Mouse (Mus musculus) hindbrain, embryonic 16.5 days (tissue): Measurements from ENCODE around the gene Prss8. TPM values are rescaled to one million over a fixed set of nuclear protein-coding genes. Genes with fewer than 3 reads are reported as not detected.

Experiments
- polyA plus RNA-seq: library from polyadenylated mRNA; unstranded; fragments of >200 nt; fragmentation: Nextera tagmentation; extraction: Ambion mirVana; gene quantifications from 2 replicates; pipeline ENCODE4 v1.2.1, GENCODE M21; 2015

Gene Prss8
- polyA plus RNA-seq, 1 experiment from 2014 or later, result 0.50 TPM

Other genes with a start within 250 kb of the Prss8 start
- 39.5 and 41.9 TPM in 2 replicates for gene Bcl7c, start 221.2 kb downstream of the Prss8 start, polyA plus RNA-seq
- 3.4 and 4.9 TPM in 2 replicates for gene Ctf1, start 217.4 kb downstream of the Prss8 start, polyA plus RNA-seq
- gene Ctf2, start 197.9 kb downstream of the Prss8 start, polyA plus RNA-seq, result 0.15 and 0.20 TPM in 2 replicates
- gene Fbxl19, start 185.6 kb downstream of the Prss8 start, polyA plus RNA-seq, result 6.8 TPM in 2 replicates
- 10.4 and 11.3 TPM in 2 replicates for gene Orai3, start 160.3 kb downstream of the Prss8 start, polyA plus RNA-seq
- 12.8 and 14.6 TPM in 2 replicates for gene Setd1a, start 153.4 kb downstream of the Prss8 start, polyA plus RNA-seq
- not detected in 2 replicates for gene Gm49388, start 144.5 kb downstream of the Prss8 start, polyA plus RNA-seq
- 11.9 and 12.1 TPM in 2 replicates for gene Hsd3b7, start 129.5 kb downstream of the Prss8 start, polyA plus RNA-seq
- gene Stx4a, start 105.8 kb downstream of the Prss8 start, polyA plus RNA-seq, result 21.6 and 22.0 TPM in 2 replicates
- 76.8 and 84.4 TPM in 2 replicates for gene Stx1b, start 105.6 kb downstream of the Prss8 start, polyA plus RNA-seq
- gene Zfp646, start 53.9 kb downstream of the Prss8 start, polyA plus RNA-seq, result 6.0 and 8.8 TPM in 2 replicates
- 29.5 and 35.1 TPM in 2 replicates for gene Zfp668, start 53.3 kb downstream of the Prss8 start, polyA plus RNA-seq
- 0.81 and 0.99 TPM in 2 replicates for gene Prss53, start 39.1 kb downstream of the Prss8 start, polyA plus RNA-seq
- gene Gm21974, start 34.6 kb downstream of the Prss8 start, polyA plus RNA-seq, result not detected in 2 replicates
- gene Vkorc1, start 34.5 kb downstream of the Prss8 start, polyA plus RNA-seq, result 70.5 and 75.2 TPM in 2 replicates
- gene Bckdk, start 26.0 kb downstream of the Prss8 start, polyA plus RNA-seq, result 67.1 and 72.5 TPM in 2 replicates
- 42.1 and 42.3 TPM in 2 replicates for gene Kat8, start 17.6 kb downstream of the Prss8 start, polyA plus RNA-seq
- gene Prss36, start 16.6 kb upstream of the Prss8 start, polyA plus RNA-seq, result 14.3 and 14.9 TPM in 2 replicates
- 275 and 318 TPM in 2 replicates for gene Fus, start 37.4 kb upstream of the Prss8 start, polyA plus RNA-seq
- 7.3 and 9.3 TPM in 2 replicates for gene Pycard, start 63.8 kb upstream of the Prss8 start, polyA plus RNA-seq
- gene Trim72, start 73.8 kb upstream of the Prss8 start, polyA plus RNA-seq, result 0.27 TPM in 1 of 2 replicates, not detected in the other
- gene Itgam, start 132.5 kb upstream of the Prss8 start, polyA plus RNA-seq, result 0.94 and 1.0 TPM in 2 replicates
- gene Gm49368, start 132.6 kb upstream of the Prss8 start, polyA plus RNA-seq, result not detected in 2 replicates
- gene Itgax, start 199.4 kb upstream of the Prss8 start, polyA plus RNA-seq, result 0.10 TPM in 1 of 2 replicates, not detected in the other
- not detected in 2 replicates for gene Itgad, start 224.3 kb upstream of the Prss8 start, polyA plus RNA-seq